Mouse (Mus musculus): ENCODE measurements around the gene Lrrc39. TPM values are rescaled to one million over a fixed set of nuclear protein-coding genes. Genes with fewer than 3 reads are reported as not detected.

Gene Lrrc39
- polyA plus RNA-seq (2012; rRNA removed) (2.2 and 2.6 TPM in 2 replicates), polyA plus RNA-seq (2014; fragmentation: Nextera tagmentation; extraction: Ambion mirVana) (3.1 TPM in 2 replicates)

DNA sequence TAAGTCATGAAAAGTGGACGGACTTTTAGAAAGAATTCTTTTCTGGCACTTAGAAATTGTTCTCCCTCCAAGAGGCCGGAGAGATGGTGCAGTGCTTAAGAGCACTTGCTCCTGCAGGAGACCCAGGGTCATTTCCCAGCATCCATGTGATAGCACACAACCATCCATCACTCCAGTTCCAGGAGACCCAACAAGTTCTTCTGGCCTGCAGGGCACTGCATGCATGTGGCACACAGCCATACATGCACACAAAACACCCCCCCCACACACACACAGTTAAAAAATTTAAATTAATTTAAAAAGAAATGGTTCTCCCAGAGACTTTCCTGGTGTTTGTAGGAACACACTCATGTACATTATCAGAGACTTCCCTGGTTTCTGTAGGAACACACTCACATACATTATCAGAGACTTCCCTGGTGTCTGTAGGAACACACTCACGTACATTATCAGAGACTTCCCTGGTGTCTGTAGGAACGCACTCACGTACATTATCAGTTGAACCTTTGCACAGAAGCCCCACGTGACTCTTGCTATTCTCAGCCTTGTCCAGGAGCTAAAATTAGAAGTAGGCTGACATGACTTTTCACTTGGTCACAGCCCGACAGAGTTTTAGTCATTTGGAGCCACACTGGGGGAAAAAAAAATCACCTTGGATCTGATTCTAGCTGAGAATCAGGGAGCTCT lies at the start of gene Lrrc39:
TSS of gene Lrrc39 (plus strand) at position 566 of the 687 bp plus-strand sequence.
- WGBS (ENCODE audit: insufficient replicate concordance), result 22% methylated on average over 7 of the region's 7 CpGs
- peak within 1 kb of the TSS; percentile 86 for H3K9ac ChIP-seq (replicated peaks)
- peak within 1 kb of the TSS; percentile 72 for H3K4me3 ChIP-seq (ENCODE audit: insufficient read depth in 1 of 2, low read depth in 2 of 2, low read length in 2 of 2)
- no peak for TF ChIP-seq CTCF (IDR thresholded peaks at IDR 0.05; ENCODE audit: low read depth)
- peak; percentile 94 for TF ChIP-seq EP300 (IDR thresholded peaks at IDR 0.05; ENCODE audit: low read depth)
- H3K4me2 ChIP-seq (ENCODE audit: low read depth), result peak within 1 kb of the TSS; percentile 92
- H3K4me1 ChIP-seq (replicated peaks; ENCODE audit: control insufficient read depth in 2 of 2, insufficient read depth in 2 of 2, low read length in 1 of 2), result peaks cover 8 to 21% of the 10 kb centered on the region in 2 experiments
- DNase-seq (ENCODE audit: low read depth in 3 of 3, low spot score in 3 of 3) (peak; percentile 89 to 91 (median 90)), ATAC-seq (ENCODE audit: insufficient read depth) (peak; percentile 99)
- no peaks in the 10 kb centered on the region for H3K36me3 ChIP-seq (replicated peaks; ENCODE audit: control insufficient read depth, insufficient read depth, low read depth)
- peaks cover 3% of the 10 kb centered on the region for H3K9me3 ChIP-seq (ENCODE audit: control insufficient read depth, low read length)
- peak within 1 kb of the TSS; percentile 96 for H3K27ac ChIP-seq
- no peaks in the 10 kb centered on the region for H3K27me3 ChIP-seq (ENCODE audit: control insufficient read depth, insufficient read depth, low read length)

DNA sequence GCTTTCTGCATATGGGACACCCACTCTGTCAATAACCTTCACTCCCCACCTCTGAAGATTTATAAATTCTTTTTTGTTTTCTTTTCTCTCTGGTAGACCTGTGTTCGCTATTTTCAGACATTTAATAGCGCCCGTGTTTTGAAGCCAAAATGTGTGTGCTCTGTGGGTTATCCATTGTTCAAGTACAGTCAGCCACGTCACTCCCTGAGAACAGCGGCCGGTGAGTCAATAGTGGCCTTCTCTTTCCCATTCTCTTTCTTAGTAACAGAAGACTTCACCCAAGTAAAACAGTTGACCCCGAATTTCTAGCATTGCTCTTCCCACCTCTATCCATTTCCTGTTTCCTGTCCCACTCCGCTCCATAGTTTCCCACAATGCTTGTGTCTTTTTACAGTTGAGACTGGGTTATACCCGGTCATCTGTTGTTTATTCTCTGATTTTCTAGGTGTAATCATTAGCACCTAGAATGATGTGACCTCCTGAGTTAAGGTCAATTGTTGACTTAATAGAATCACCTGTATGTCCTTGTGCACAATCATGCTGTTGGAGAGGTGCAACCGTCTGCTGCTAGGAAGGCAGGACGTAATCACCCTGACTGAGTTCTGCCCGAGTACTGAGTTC lies 42.5 kb upstream of the Lrrc39 start:
- Histone ChIP-seq H3K4me2 (ENCODE audit: low read depth) (no peak overlapping the region), H3K4me3 (ENCODE audit: insufficient read depth in 1 of 2, low read depth in 2 of 2, low read length in 2 of 2) (no peak overlapping the region), H3K4me1 (replicated peaks; ENCODE audit: control insufficient read depth in 2 of 2, insufficient read depth in 2 of 2, low read length in 1 of 2) (no peaks in the 10 kb centered on the region), H3K27me3 (ENCODE audit: control insufficient read depth, insufficient read depth, low read length) (no peaks in the 10 kb centered on the region), H3K9ac (replicated peaks) (no peak overlapping the region), H3K27ac (no peak overlapping the region), H3K36me3 (replicated peaks; ENCODE audit: control insufficient read depth, insufficient read depth, low read depth) (no peaks in the 10 kb centered on the region), H3K9me3 (ENCODE audit: control insufficient read depth, low read length) (no peaks in the 10 kb centered on the region)
- WGBS (ENCODE audit: insufficient replicate concordance), result 76% methylated on average over 12 of the region's 12 CpGs
- no peak for TF ChIP-seq EP300 (IDR thresholded peaks at IDR 0.05; ENCODE audit: low read depth)
- no peak for TF ChIP-seq CTCF (IDR thresholded peaks at IDR 0.05; ENCODE audit: low read depth)
- no peak for ATAC-seq (ENCODE audit: insufficient read depth)
- DNase-seq (ENCODE audit: low read depth in 3 of 3, low spot score in 3 of 3), result no peak

DNA sequence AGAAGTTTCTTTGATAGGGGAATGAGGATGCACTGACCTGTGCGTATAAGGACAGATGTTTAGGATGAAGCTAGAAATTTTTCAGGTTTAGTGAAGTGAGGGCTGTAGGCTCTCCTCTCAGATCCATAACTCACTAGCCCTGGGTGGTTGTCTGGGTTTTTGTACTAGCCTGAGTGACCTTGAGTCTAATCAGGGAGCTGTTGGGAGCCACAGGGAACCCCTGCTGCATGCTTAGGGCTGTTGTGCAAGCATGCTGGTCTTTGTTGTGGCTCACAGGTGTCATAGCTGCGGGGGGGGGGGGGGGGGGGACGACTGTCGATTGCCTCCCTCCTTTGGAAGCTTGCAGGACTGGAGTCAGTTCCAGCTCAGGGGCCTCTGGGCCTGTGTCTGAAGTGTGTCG lies 33.0 kb upstream of the Lrrc39 start:
- no peaks in the 10 kb centered on the region for H3K9me3 ChIP-seq (ENCODE audit: control insufficient read depth, low read length)
- H3K9ac ChIP-seq (replicated peaks), result no peak overlapping the region
- no peaks in the 10 kb centered on the region for H3K36me3 ChIP-seq (replicated peaks; ENCODE audit: control insufficient read depth, insufficient read depth, low read depth)
- H3K27me3 ChIP-seq (ENCODE audit: control insufficient read depth, insufficient read depth, low read length), result no peaks in the 10 kb centered on the region
- DNase-seq (ENCODE audit: low read depth in 3 of 3, low spot score in 3 of 3) (no peak), ATAC-seq (ENCODE audit: insufficient read depth) (no peak)
- H3K4me3 ChIP-seq (ENCODE audit: insufficient read depth in 1 of 2, low read depth in 2 of 2, low read length in 2 of 2), result no peak overlapping the region
- 61% methylated on average over 3 of the region's 5 CpGs for WGBS (ENCODE audit: insufficient replicate concordance)
- TF ChIP-seq EP300 (IDR thresholded peaks at IDR 0.05; ENCODE audit: low read depth) (no peak), CTCF (IDR thresholded peaks at IDR 0.05; ENCODE audit: low read depth) (no peak)
- no peak overlapping the region for H3K4me2 ChIP-seq (ENCODE audit: low read depth)
- no peak overlapping the region for H3K27ac ChIP-seq
- H3K4me1 ChIP-seq (replicated peaks; ENCODE audit: control insufficient read depth in 2 of 2, insufficient read depth in 2 of 2, low read length in 1 of 2), result no peaks in the 10 kb centered on the region

DNA sequence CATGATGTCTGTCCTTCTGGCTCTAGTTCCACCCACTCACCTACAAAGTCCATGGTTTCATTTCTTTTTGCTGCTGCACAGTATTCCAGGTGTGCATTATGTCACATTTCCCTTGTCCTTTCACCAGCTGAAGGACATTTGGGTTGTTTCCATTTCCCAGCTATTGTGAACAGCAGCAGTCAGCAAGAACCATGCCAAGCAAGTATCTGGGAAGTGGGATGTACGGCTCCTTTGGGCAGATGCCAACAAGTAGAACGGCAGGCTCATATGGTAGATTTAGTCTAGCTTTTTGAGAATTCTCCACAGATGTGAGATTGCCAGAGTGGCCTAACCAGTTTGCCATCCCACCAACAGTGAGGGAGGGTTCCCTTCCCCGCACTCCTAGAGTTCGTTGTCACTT lies 31.9 kb upstream of the Lrrc39 start:
- no peak for ATAC-seq (ENCODE audit: insufficient read depth)
- no peak for DNase-seq (ENCODE audit: low read depth in 3 of 3, low spot score in 3 of 3)
- no peak overlapping the region for H3K4me3 ChIP-seq (ENCODE audit: insufficient read depth in 1 of 2, low read depth in 2 of 2, low read length in 2 of 2)

More for the DNA sequence above, 31.9 kb upstream of the Lrrc39 start:
- H3K4me2 ChIP-seq (ENCODE audit: low read depth), result no peak overlapping the region
- no peaks in the 10 kb centered on the region for H3K4me1 ChIP-seq (replicated peaks; ENCODE audit: control insufficient read depth in 2 of 2, insufficient read depth in 2 of 2, low read length in 1 of 2)
- H3K36me3 ChIP-seq (replicated peaks; ENCODE audit: control insufficient read depth, insufficient read depth, low read depth), result no peaks in the 10 kb centered on the region
- TF ChIP-seq EP300 (IDR thresholded peaks at IDR 0.05; ENCODE audit: low read depth) (no peak), CTCF (IDR thresholded peaks at IDR 0.05; ENCODE audit: low read depth) (no peak)
- no peaks in the 10 kb centered on the region for H3K27me3 ChIP-seq (ENCODE audit: control insufficient read depth, insufficient read depth, low read length)
- no peak overlapping the region for H3K27ac ChIP-seq
- 87% methylated on average over 4 of the region's 4 CpGs for whole genome bisulfite sequencing (ENCODE audit: insufficient replicate concordance)
- H3K9me3 ChIP-seq (ENCODE audit: control insufficient read depth, low read length), result no peaks in the 10 kb centered on the region
- no peak overlapping the region for H3K9ac ChIP-seq (replicated peaks)
